Mouse (Mus musculus) embryonic fibroblast, embryonic 13.5 days (primary cell): ENCODE measurements around the gene Gm10717. TPM values are rescaled to one million over a fixed set of nuclear protein-coding genes. Genes with fewer than 3 reads are reported as not detected.

Source experiments
- polyA plus RNA-seq: library from polyadenylated mRNA; stranded (reverse); fragments of >200 nt; gene quantifications from 2 replicates; pipeline ENCODE4 v1.2.4, GENCODE M21; 2011; ENCODE audit warnings: low read depth; ENCODE audit not compliant: missing spikeins, insufficient read length

Gm10717 gene
- polyA plus RNA-seq, 1 experiment = not detected

Other genes with a start within 250 kb of the Gm10717 start
- gene Gm10722, start 24.5 kb upstream of the Gm10717 start, polyA plus RNA-seq = not detected in 2 replicates
- gene Gm11168, start 22.1 kb upstream of the Gm10717 start, polyA plus RNA-seq = 0.78 and 2.1 TPM in 2 replicates
- not detected in 2 replicates for gene Gm10721, start 12.3 kb upstream of the Gm10717 start, polyA plus RNA-seq
- not detected in 2 replicates for gene Gm10720, start 9.8 kb upstream of the Gm10717 start, polyA plus RNA-seq
- 4.0 TPM in 1 of 2 replicates, not detected in the other for gene Gm10719, start 8.0 kb upstream of the Gm10717 start, polyA plus RNA-seq
- not detected in 2 replicates for gene Gm10718, start 1.9 kb upstream of the Gm10717 start, polyA plus RNA-seq
- not detected in 2 replicates for gene Gm17535, start 9.2 kb downstream of the Gm10717 start, polyA plus RNA-seq
- not detected in 2 replicates for gene Gm10715, start 11.5 kb downstream of the Gm10717 start, polyA plus RNA-seq